Mouse (Mus musculus): Measurements from ENCODE around the gene Cmah. TPM values are rescaled to one million over a fixed set of nuclear protein-coding genes. Genes with fewer than 3 reads are reported as not detected.
A peak's percentile ranks its signal among the peaks of the same experiment; 100 is the strongest.

The Cmah gene
- polyA plus RNA-seq, 1 experiment from 2014 or later = 0.22 TPM

GRCm38 (mm10) chr13:24505812-24506211, 178.6 kb downstream of the Cmah start:
- H3K4me3 ChIP-seq (replicated peaks) = no peak overlapping the region
- H3K4me1 ChIP-seq = peaks cover 3% of the 10 kb centered on the region; the same call in 1 of the 2 replicates
- H3K27me3 ChIP-seq (replicated peaks) = no peaks in the 10 kb centered on the region
- H3K9me3 ChIP-seq (replicated peaks) = no peaks in the 10 kb centered on the region
- no peak overlapping the region for H3K4me2 ChIP-seq
- 91% methylated on average over 5 of the region's 5 CpGs for WGBS
- no peak overlapping the region for H3K9ac ChIP-seq (replicated peaks)
- no peak for ATAC-seq (ENCODE audit: low FRiP score)
- H3K36me3 ChIP-seq = no peaks in the 10 kb centered on the region
- H3K27ac ChIP-seq (replicated peaks) = no peak overlapping the region

GRCm38 (mm10) chr13:24507156-24507555, 180.0 kb downstream of the Cmah start:
- no peaks in the 10 kb centered on the region for H3K4me1 ChIP-seq
- WGBS = 81% methylated on average over 6 of the region's 6 CpGs
- H3K4me2 ChIP-seq = no peak overlapping the region
- H3K27me3 ChIP-seq (replicated peaks) = no peaks in the 10 kb centered on the region
- no peaks in the 10 kb centered on the region for H3K9me3 ChIP-seq (replicated peaks)
- no peak overlapping the region for H3K9ac ChIP-seq (replicated peaks)
- ATAC-seq (ENCODE audit: low FRiP score) = no peak
- no peaks in the 10 kb centered on the region for H3K36me3 ChIP-seq
- H3K27ac ChIP-seq (replicated peaks) = no peak overlapping the region
- no peak overlapping the region for H3K4me3 ChIP-seq (replicated peaks)

- Histone ChIP-seq H3K36me3 (no peaks in the 10 kb centered on the region), H3K4me2 (no peak overlapping the region), H3K4me1 (no peaks in the 10 kb centered on the region), H3K9ac (replicated peaks) (no peak overlapping the region), H3K4me3 (replicated peaks) (no peak overlapping the region), H3K27ac (replicated peaks) (no peak overlapping the region), H3K27me3 (replicated peaks) (no peaks in the 10 kb centered on the region), H3K9me3 (replicated peaks) (no peaks in the 10 kb centered on the region)
- no peak for ATAC-seq (ENCODE audit: low FRiP score)
- 82% methylated on average over 1 of the region's 1 CpGs for WGBS
These were observed 181.7 kb downstream of the Cmah start for GRCm38 (mm10) chr13:24508917-24509316.

GRCm38 (mm10) chr13:24511367-24511766, 184.2 kb downstream of the Cmah start:
- Histone ChIP-seq H3K4me2 (no peak overlapping the region), H3K4me3 (replicated peaks) (no peak overlapping the region), H3K27me3 (replicated peaks) (no peaks in the 10 kb centered on the region), H3K27ac (replicated peaks) (no peak overlapping the region), H3K4me1 (no peaks in the 10 kb centered on the region), H3K9ac (replicated peaks) (no peak overlapping the region), H3K9me3 (replicated peaks) (no peaks in the 10 kb centered on the region), H3K36me3 (no peaks in the 10 kb centered on the region)
- no peak for ATAC-seq (ENCODE audit: low FRiP score)
- WGBS = 93% methylated on average over 1 of the region's 1 CpGs

GRCm38 (mm10) chr13:24511932-24512520, 184.8 kb downstream of the Cmah start:
- no peak overlapping the region for H3K4me3 ChIP-seq (replicated peaks)
- H3K27ac ChIP-seq (replicated peaks) = no peak overlapping the region
- no peaks in the 10 kb centered on the region for H3K36me3 ChIP-seq
- H3K4me2 ChIP-seq = no peak overlapping the region
- H3K9ac ChIP-seq (replicated peaks) = no peak overlapping the region
- H3K4me1 ChIP-seq = no peaks in the 10 kb centered on the region
- no peak for ATAC-seq (ENCODE audit: low FRiP score)
- H3K9me3 ChIP-seq (replicated peaks) = no peaks in the 10 kb centered on the region
- H3K27me3 ChIP-seq (replicated peaks) = no peaks in the 10 kb centered on the region
- 74% methylated on average over 14 of the region's 14 CpGs for WGBS

- Histone ChIP-seq H3K9ac (replicated peaks) (no peak overlapping the region), H3K4me3 (replicated peaks) (no peak overlapping the region), H3K4me1 (no peaks in the 10 kb centered on the region), H3K27ac (replicated peaks) (no peak overlapping the region), H3K4me2 (no peak overlapping the region), H3K27me3 (replicated peaks) (no peaks in the 10 kb centered on the region), H3K9me3 (replicated peaks) (no peaks in the 10 kb centered on the region), H3K36me3 (no peaks in the 10 kb centered on the region)
- ATAC-seq (ENCODE audit: low FRiP score) = no peak
- WGBS = 87% methylated on average over 3 of the region's 3 CpGs
These were observed 186.5 kb downstream of the Cmah start for GRCm38 (mm10) chr13:24513717-24514116.

GRCm38 (mm10) chr13:24515101-24515675, 188.0 kb downstream of the Cmah start:
- H3K27me3 ChIP-seq (replicated peaks) = no peaks in the 10 kb centered on the region
- H3K9me3 ChIP-seq (replicated peaks) = no peaks in the 10 kb centered on the region
- 55% methylated on average over 6 of the region's 6 CpGs for WGBS
- ATAC-seq (ENCODE audit: low FRiP score) = no peak
- H3K27ac ChIP-seq (replicated peaks) = no peak overlapping the region
- no peak overlapping the region for H3K9ac ChIP-seq (replicated peaks)
- H3K4me1 ChIP-seq = peaks cover 9% of the 10 kb centered on the region; the same call in 1 of the 2 replicates
- H3K4me3 ChIP-seq (replicated peaks) = no peak overlapping the region
- H3K4me2 ChIP-seq = no peak overlapping the region
- no peaks in the 10 kb centered on the region for H3K36me3 ChIP-seq

- no peak overlapping the region for H3K9ac ChIP-seq (replicated peaks)
- no peaks in the 10 kb centered on the region for H3K27me3 ChIP-seq (replicated peaks)
- WGBS = 68% methylated on average over 2 of the region's 2 CpGs
These were observed 190.6 kb downstream of the Cmah start for GRCm38 (mm10) chr13:24517757-24518156.

GRCm38 (mm10) chr13:24518887-24519286, 191.7 kb downstream of the Cmah start:
- H3K4me1 ChIP-seq = peaks cover 28% of the 10 kb centered on the region
- H3K36me3 ChIP-seq = no peaks in the 10 kb centered on the region
- H3K9me3 ChIP-seq (replicated peaks) = no peaks in the 10 kb centered on the region
- H3K9ac ChIP-seq (replicated peaks) = no peak overlapping the region
- no peak for ATAC-seq (ENCODE audit: low FRiP score)
- no peak overlapping the region for H3K27ac ChIP-seq (replicated peaks)
- no peaks in the 10 kb centered on the region for H3K27me3 ChIP-seq (replicated peaks)
- H3K4me3 ChIP-seq (replicated peaks) = no peak overlapping the region
- no peak overlapping the region for H3K4me2 ChIP-seq
- WGBS = 30% methylated on average over 6 of the region's 6 CpGs

More at GRCm38 (mm10) chr13:24517757-24518156, 190.6 kb downstream of the Cmah start:
- Histone ChIP-seq H3K4me3 (replicated peaks) (no peak overlapping the region), H3K36me3 (no peaks in the 10 kb centered on the region), H3K4me2 (no peak overlapping the region), H3K9me3 (replicated peaks) (no peaks in the 10 kb centered on the region), H3K27ac (replicated peaks) (no peak overlapping the region), H3K4me1 (peaks cover 28% of the 10 kb centered on the region)
- no peak for ATAC-seq (ENCODE audit: low FRiP score)

GRCm38 (mm10) chr13:24519976-24520647, 192.9 kb downstream of the Cmah start:
- 83% methylated on average over 14 of the region's 14 CpGs for WGBS
- ATAC-seq (ENCODE audit: low FRiP score) = no peak

GRCm38 (mm10) chr13:24520796-24521195, 193.6 kb downstream of the Cmah start:
- WGBS = 52% methylated on average over 10 of the region's 10 CpGs
- Histone ChIP-seq H3K27ac (replicated peaks) (peak overlapping the region; percentile 30; the same call in 1 of the 2 replicates), H3K4me2 (peak overlapping the region; percentile 47)

More at GRCm38 (mm10) chr13:24519976-24520647, 192.9 kb downstream of the Cmah start:
- H3K4me2 ChIP-seq = no peak overlapping the region
- no peak overlapping the region for H3K27ac ChIP-seq (replicated peaks)
- H3K27me3 ChIP-seq (replicated peaks) = no peaks in the 10 kb centered on the region
- no peak overlapping the region for H3K4me3 ChIP-seq (replicated peaks)
- H3K9ac ChIP-seq (replicated peaks) = no peak overlapping the region
- peaks cover 28% of the 10 kb centered on the region for H3K4me1 ChIP-seq
- no peaks in the 10 kb centered on the region for H3K9me3 ChIP-seq (replicated peaks)
- no peaks in the 10 kb centered on the region for H3K36me3 ChIP-seq

More at GRCm38 (mm10) chr13:24520796-24521195, 193.6 kb downstream of the Cmah start:
- ATAC-seq (ENCODE audit: low FRiP score) = no peak; the same call in 1 of the 2 replicates
- Histone ChIP-seq H3K27me3 (replicated peaks) (no peaks in the 10 kb centered on the region), H3K9me3 (replicated peaks) (no peaks in the 10 kb centered on the region), H3K36me3 (no peaks in the 10 kb centered on the region), H3K4me1 (peaks cover 28% of the 10 kb centered on the region), H3K9ac (replicated peaks) (no peak overlapping the region), H3K4me3 (replicated peaks) (no peak overlapping the region)

All from neural tube, embryonic 15.5 days (tissue).